Mouse (Mus musculus): ENCODE data around the gene Cxcl9.

DNA sequence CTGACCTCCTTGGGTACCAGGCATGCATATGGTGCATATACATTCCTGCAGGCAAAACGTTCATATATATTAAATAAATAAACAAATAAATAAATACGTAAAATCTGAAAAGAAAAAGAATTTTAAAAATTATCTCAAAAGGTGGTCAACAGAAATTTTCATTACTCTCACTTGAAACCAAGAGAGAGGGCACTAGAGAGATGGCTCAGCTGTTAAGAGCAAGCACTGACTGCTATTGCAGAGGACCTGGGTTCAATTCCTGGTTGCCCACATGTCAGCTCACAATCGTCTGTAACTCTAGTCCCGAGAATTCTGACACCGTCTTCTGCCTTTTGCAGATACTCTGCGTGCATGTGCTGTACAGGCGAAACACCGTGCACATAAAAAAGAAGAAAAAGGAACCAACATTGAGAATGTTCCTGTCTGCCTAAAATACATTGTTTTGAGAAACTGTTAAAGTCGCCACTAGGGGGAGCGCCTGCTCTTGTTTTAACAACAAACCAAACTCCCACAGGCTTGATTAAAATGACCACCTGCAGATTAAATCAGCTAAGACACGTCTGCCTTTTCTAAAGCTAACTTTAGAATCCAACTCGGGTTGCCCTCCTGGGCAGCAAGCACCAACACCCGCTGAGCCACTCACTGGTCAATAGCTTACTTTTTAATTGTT lies 15.7 kb downstream of the Cxcl9 start:
- TF ChIP-seq CTCF (conservative IDR thresholded peaks at IDR 0.05; ENCODE audit: insufficient read depth, insufficient read length, low read depth, low read length) (peak; percentile 23; the same call in 1 of the 2 replicates), POLR2A (IDR thresholded peaks at IDR 0.05; ENCODE audit: low read depth, low read length) (no peak)
